Mouse (Mus musculus): ENCODE measurements at regions not wholly inside any gene's neighbourhood (a gene's known extent, or its start where the extent isn't known, plus 50 kb on each side); places are given as distances from the start of the nearest gene placed in this dataset.
A peak's percentile ranks its signal among the peaks of the same experiment; 100 is the strongest.

DNA sequence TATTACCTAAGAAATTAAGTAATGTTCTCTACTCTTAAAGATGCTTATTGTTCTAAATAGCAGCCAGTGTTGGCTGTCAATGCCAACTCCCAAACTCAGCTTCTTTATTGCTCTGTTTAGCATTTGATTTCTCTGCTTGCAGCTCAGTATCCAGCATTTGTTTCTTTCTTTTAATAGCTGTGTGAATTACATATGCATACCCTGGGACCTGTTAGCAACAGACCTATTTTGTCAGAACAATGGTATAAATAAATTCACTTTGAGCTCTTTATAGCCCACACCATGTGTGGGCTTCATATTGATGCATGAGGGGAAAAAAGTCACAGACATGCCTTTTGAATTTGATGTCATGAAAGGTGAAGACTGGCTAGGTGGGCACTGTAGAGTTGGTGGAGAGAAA, 732.4 kb downstream of the Nsun3 start:
- Histone ChIP-seq H3K27me3 (no peaks in the 10 kb centered on the region), H3K36me3 (ENCODE audit: poor library complexity, severe bottlenecking) (no peaks in the 10 kb centered on the region), H3K4me3 (no peak overlapping the region), H3K9ac (no peak overlapping the region), H3K4me2 (no peak overlapping the region), H3K4me1 (no peaks in the 10 kb centered on the region), H3K27ac (no peak overlapping the region), H3K9me3 (replicated peaks) (no peaks in the 10 kb centered on the region)
- no peak for ATAC-seq

DNA sequence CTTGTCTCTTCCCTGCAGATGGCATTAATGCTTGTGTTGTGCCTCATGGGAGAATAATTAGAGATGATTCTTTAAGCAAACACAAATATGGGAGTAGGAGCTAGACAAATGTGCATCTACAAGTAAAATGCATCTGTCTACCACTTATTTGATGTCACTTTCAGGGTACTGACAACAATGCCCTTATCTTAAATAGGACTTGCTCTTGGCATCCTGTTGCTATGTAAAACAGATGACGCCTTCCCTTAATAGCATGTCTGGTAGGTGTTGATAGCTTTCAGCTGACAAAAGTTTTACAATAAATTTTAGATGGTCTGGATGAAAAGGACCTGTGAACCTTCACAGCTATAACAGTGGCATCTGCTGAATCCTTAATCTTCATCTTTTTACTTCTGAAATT, 748.6 kb downstream of the Nsun3 start:
- no peak overlapping the region for H3K9ac ChIP-seq
- H3K9me3 ChIP-seq (replicated peaks), result no peaks in the 10 kb centered on the region
- no peak overlapping the region for H3K4me3 ChIP-seq
- H3K4me1 ChIP-seq, result no peaks in the 10 kb centered on the region
- no peak; the same call in 1 of the 2 replicates for ATAC-seq
- H3K36me3 ChIP-seq (ENCODE audit: poor library complexity, severe bottlenecking), result no peaks in the 10 kb centered on the region
- WGBS, result 78% methylated on average over 1 of the region's 1 CpGs
- no peak overlapping the region for H3K4me2 ChIP-seq
- H3K27ac ChIP-seq, result no peak overlapping the region
- H3K27me3 ChIP-seq, result no peaks in the 10 kb centered on the region

GRCm38 (mm10) chr16:61990397-61991070, 796.1 kb downstream of the Nsun3 start:
- no peak overlapping the region for H3K4me3 ChIP-seq
- H3K4me1 ChIP-seq, result peaks cover 7% of the 10 kb centered on the region; the same call in 1 of the 2 replicates
- no peak overlapping the region for H3K9ac ChIP-seq
- no peak overlapping the region for H3K4me2 ChIP-seq
- no peaks in the 10 kb centered on the region for H3K27me3 ChIP-seq
- no peak overlapping the region for H3K27ac ChIP-seq
- no peaks in the 10 kb centered on the region for H3K36me3 ChIP-seq (ENCODE audit: poor library complexity, severe bottlenecking)
- 9% methylated on average over 1 of the region's 1 CpGs for WGBS
- H3K9me3 ChIP-seq (replicated peaks), result no peaks in the 10 kb centered on the region
- ATAC-seq, result peak; percentile 55; the same call in 1 of the 2 replicates

Data from forebrain, embryonic 13.5 days (tissue).